Mouse (Mus musculus): ENCODE results near the gene Otx2.

DNA sequence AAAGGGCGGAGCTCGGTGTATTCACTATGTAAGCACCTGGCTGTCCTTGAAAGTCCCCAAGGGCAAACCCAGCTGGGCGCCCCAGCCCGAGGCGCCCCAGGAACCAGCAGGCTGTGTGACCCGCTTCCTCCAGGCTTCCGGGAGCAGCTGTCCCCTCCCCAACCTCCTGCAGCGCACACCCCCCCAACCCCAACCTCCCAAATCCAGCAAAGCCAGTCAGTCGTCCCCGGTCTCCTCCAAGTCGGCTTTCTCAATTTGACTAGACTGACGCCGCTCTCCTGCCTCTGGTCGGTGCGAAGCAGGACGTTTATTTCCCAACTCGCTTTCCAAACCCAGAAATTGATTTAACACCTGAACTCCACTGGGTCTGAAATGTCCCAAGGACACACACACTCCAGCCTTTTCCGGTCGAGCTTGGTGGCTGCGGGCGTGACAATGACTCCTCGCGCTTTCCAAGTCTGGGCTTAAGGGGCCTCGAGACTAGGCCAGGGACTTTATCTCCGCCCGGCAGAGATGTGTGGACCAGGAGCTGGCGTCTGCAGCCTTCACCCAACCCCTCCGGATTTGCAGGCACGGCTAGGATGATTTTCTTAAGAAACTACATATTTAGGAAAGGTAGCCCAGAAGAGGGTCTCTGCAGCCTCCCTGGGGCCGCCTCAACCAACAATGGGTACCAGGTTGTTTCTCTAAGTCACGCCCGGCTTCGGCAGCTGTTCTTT is 18.4 kb downstream of the Otx2 start:
- TF ChIP-seq CTCF (IDR thresholded peaks at IDR 0.05; ENCODE audit: low read depth), result no peak
- no peak for TF ChIP-seq EP300 (optimal IDR thresholded peaks at IDR 0.05)
